Mouse (Mus musculus) myocyte (in vitro differentiated cells): ENCODE measurements at regions not wholly inside any gene's neighbourhood (a gene's known extent, or its start where the extent isn't known, plus 50 kb on each side); places are given as distances from the start of the nearest gene placed in this dataset.

Source experiments
- CEBPB ChIP-seq: IDR thresholded peaks from 2 replicates; pipeline ENCODE4 v1.6.1; 2011; ENCODE audit warnings: mild to moderate bottlenecking, moderate library complexity; ENCODE audit not compliant: poor library complexity, insufficient read depth, severe bottlenecking
- E2F4 ChIP-seq: IDR thresholded peaks from one replicate; pipeline ENCODE4 v1.6.1; 2011; ENCODE audit warnings: mild to moderate bottlenecking, control low read depth, moderate library complexity; ENCODE audit not compliant: insufficient read depth
- POLR2A ChIP-seq: IDR thresholded peaks from one replicate; pipeline ENCODE4 v1.6.1; 2011; ENCODE audit warnings: low read depth, mild to moderate bottlenecking, control low read depth, moderate library complexity; ENCODE audit not compliant: insufficient read length
- POLR2AphosphoS2 ChIP-seq: IDR thresholded peaks from one replicate; pipeline ENCODE4 v1.6.1; 2011; ENCODE audit warnings: low read depth, control low read depth; ENCODE audit not compliant: insufficient read length

DNA sequence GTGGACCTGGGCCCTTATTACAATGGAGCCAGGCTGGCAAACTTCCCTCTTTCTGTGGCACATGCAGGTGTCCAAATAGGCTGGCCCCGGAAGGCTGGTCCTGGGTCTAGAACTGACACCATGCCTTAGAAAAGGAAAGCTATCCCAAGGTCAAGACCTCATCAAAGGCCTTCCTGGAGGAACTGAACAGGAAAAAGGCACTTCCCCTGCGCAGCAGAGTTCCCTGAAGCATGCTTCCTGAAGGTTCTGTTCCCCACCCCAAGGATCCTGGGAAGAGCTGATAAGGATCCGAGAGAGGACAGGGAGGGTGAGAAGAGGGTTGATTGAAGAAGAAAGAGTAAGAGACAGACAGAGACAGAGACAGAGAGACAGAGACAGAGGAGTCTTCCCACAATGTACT, 204.0 kb downstream of the Bcor start:
- TF ChIP-seq POLR2A, result no peak
- no peak for TF ChIP-seq E2F4
- TF ChIP-seq CEBPB, result no peak
- TF ChIP-seq POLR2AphosphoS2, result no peak
